Mouse (Mus musculus) kidney, embryonic 14.5 days (tissue): ENCODE measurements at regions not wholly inside any gene's neighbourhood (a gene's known extent, or its start where the extent isn't known, plus 50 kb on each side); places are given as distances from the start of the nearest gene placed in this dataset.

Experiments
- ATAC-seq: fragments of 200-750 bp; cut with Nextera tagmentation; 2 replicates; pipeline ENCODE4 v1.8.0; 2017; ENCODE audit warnings: moderate number of reproducible peaks, mild to moderate bottlenecking, moderate TSS enrichment, moderate library complexity; ENCODE audit not compliant: low FRiP score, low TSS enrichment
- H3K27ac ChIP-seq: fragments of 300-500 bp; sonication (generic); 2 replicates; pipeline ENCODE4 v1.5.1; 2014; ENCODE audit warnings: low read depth, mild to moderate bottlenecking, low read length, moderate library complexity, mixed read lengths
- H3K27me3 ChIP-seq: fragments of 300-500 bp; sonication (generic); 2 replicates; pipeline ENCODE4 v1.6.1; 2014; ENCODE audit warnings: mild to moderate bottlenecking, low read length; ENCODE audit not compliant: control insufficient read depth, insufficient read depth
- H3K36me3 ChIP-seq: fragments of 300-500 bp; sonication (generic); 2 replicates; pipeline ENCODE4 v1.6.1; 2014; ENCODE audit warnings: low read length, mixed read lengths; ENCODE audit not compliant: control insufficient read depth, insufficient read depth
- H3K4me1 ChIP-seq: fragments of 300-500 bp; sonication (generic); 2 replicates; pipeline ENCODE4 v1.6.1; 2014; ENCODE audit warnings: low read length, mixed read lengths; ENCODE audit not compliant: control insufficient read depth, insufficient read depth
- H3K4me2 ChIP-seq: fragments of 300-500 bp; sonication (generic); replicated peaks from 2 replicates; pipeline ENCODE4 v1.6.1; 2014; ENCODE audit warnings: low read depth, mild to moderate bottlenecking, low read length
- H3K4me3 ChIP-seq: fragments of 300-500 bp; sonication (generic); 2 replicates; pipeline ENCODE4 v1.5.1; 2014; ENCODE audit warnings: mild to moderate bottlenecking, low read length
- H3K9ac ChIP-seq: fragments of 300-500 bp; sonication (generic); 2 replicates; pipeline ENCODE4 v1.6.1; 2014; ENCODE audit warnings: low read depth, mild to moderate bottlenecking, low read length, moderate library complexity
- H3K9me3 ChIP-seq: fragments of 300-500 bp; sonication (generic); 2 replicates; pipeline ENCODE4 v1.6.1; 2016; ENCODE audit warnings: low read length; ENCODE audit not compliant: control insufficient read depth
- WGBS: fragments of 180-500 bp; shearing (Covaris S2); extraction: QIAGEN DNeasy Blood & Tissue Kit; methylation state at CpG from one replicate; pipeline ENCODE4 v1.1.7; 2014; 5-methylcytosine and 5-hydroxymethylcytosine counted together

GRCm38 (mm10) chr5:133940841-133941240 lies 158.7 kb upstream of the Castor2 start:
- ATAC-seq = no peak
- H3K9me3 ChIP-seq = no peaks in the 10 kb centered on the region
- no peaks in the 10 kb centered on the region for H3K4me1 ChIP-seq
- no peak overlapping the region for H3K4me2 ChIP-seq
- H3K27me3 ChIP-seq = no peaks in the 10 kb centered on the region
- H3K36me3 ChIP-seq = no peaks in the 10 kb centered on the region
- no peak overlapping the region for H3K27ac ChIP-seq
- 89% methylated on average over 3 of the region's 3 CpGs for WGBS
- H3K9ac ChIP-seq = no peak overlapping the region
- no peak overlapping the region for H3K4me3 ChIP-seq

- Histone ChIP-seq H3K9me3 (no peaks in the 10 kb centered on the region), H3K27me3 (no peaks in the 10 kb centered on the region), H3K9ac (no peak overlapping the region), H3K4me1 (no peaks in the 10 kb centered on the region), H3K36me3 (no peaks in the 10 kb centered on the region), H3K4me2 (no peak overlapping the region), H3K27ac (no peak overlapping the region), H3K4me3 (no peak overlapping the region)
- 81% methylated on average over 2 of the region's 2 CpGs for WGBS
- no peak for ATAC-seq
These were observed 159.5 kb upstream of the Castor2 start for GRCm38 (mm10) chr5:133940030-133940429.

- Histone ChIP-seq H3K4me2 (no peak overlapping the region), H3K4me1 (no peaks in the 10 kb centered on the region), H3K9ac (no peak overlapping the region), H3K4me3 (no peak overlapping the region), H3K36me3 (no peaks in the 10 kb centered on the region), H3K27me3 (no peaks in the 10 kb centered on the region), H3K9me3 (no peaks in the 10 kb centered on the region), H3K27ac (no peak overlapping the region)
- 81% methylated on average over 9 of the region's 9 CpGs for WGBS
- no peak for ATAC-seq
These were observed 161.3 kb upstream of the Castor2 start for GRCm38 (mm10) chr5:133937967-133938918.

GRCm38 (mm10) chr5:133935451-133935850 lies 164.1 kb upstream of the Castor2 start:
- no peaks in the 10 kb centered on the region for H3K36me3 ChIP-seq
- H3K9me3 ChIP-seq = no peaks in the 10 kb centered on the region
- no peaks in the 10 kb centered on the region for H3K4me1 ChIP-seq
- no peak overlapping the region for H3K27ac ChIP-seq
- ATAC-seq = no peak
- WGBS = 90% methylated on average over 6 of the region's 6 CpGs
- no peaks in the 10 kb centered on the region for H3K27me3 ChIP-seq
- H3K4me2 ChIP-seq = no peak overlapping the region
- no peak overlapping the region for H3K9ac ChIP-seq
- no peak overlapping the region for H3K4me3 ChIP-seq

- Histone ChIP-seq H3K9me3 (no peaks in the 10 kb centered on the region), H3K9ac (no peak overlapping the region), H3K27me3 (no peaks in the 10 kb centered on the region), H3K4me3 (no peak overlapping the region), H3K4me1 (no peaks in the 10 kb centered on the region), H3K4me2 (no peak overlapping the region), H3K36me3 (no peaks in the 10 kb centered on the region), H3K27ac (no peak overlapping the region)
- 81% methylated on average over 6 of the region's 6 CpGs for WGBS
- no peak for ATAC-seq
These were observed 164.5 kb upstream of the Castor2 start for GRCm38 (mm10) chr5:133935006-133935405.

- Histone ChIP-seq H3K27me3 (no peaks in the 10 kb centered on the region), H3K4me2 (no peak overlapping the region), H3K9me3 (no peaks in the 10 kb centered on the region), H3K27ac (no peak overlapping the region), H3K4me1 (no peaks in the 10 kb centered on the region), H3K4me3 (no peak overlapping the region), H3K9ac (no peak overlapping the region), H3K36me3 (no peaks in the 10 kb centered on the region)
- no peak for ATAC-seq
- 87% methylated on average over 5 of the region's 5 CpGs for WGBS
These were observed 169.4 kb upstream of the Castor2 start for GRCm38 (mm10) chr5:133930101-133930500.

- no peak for ATAC-seq
- H3K27me3 ChIP-seq = no peaks in the 10 kb centered on the region
- no peaks in the 10 kb centered on the region for H3K9me3 ChIP-seq
- H3K4me3 ChIP-seq = no peak overlapping the region
- H3K9ac ChIP-seq = no peak overlapping the region
- 83% methylated on average over 5 of the region's 5 CpGs for WGBS
- no peak overlapping the region for H3K4me2 ChIP-seq
- H3K36me3 ChIP-seq = no peaks in the 10 kb centered on the region
- no peak overlapping the region for H3K27ac ChIP-seq
- H3K4me1 ChIP-seq = no peaks in the 10 kb centered on the region
These were observed 172.5 kb upstream of the Castor2 start for GRCm38 (mm10) chr5:133927054-133927453.

GRCm38 (mm10) chr5:133925184-133925900 lies 174.2 kb upstream of the Castor2 start:
- no peak overlapping the region for H3K27ac ChIP-seq
- no peak overlapping the region for H3K4me3 ChIP-seq
- no peak for ATAC-seq
- 19% methylated on average over 5 of the region's 5 CpGs for WGBS
- H3K9ac ChIP-seq = no peak overlapping the region
- no peaks in the 10 kb centered on the region for H3K27me3 ChIP-seq
- H3K4me1 ChIP-seq = no peaks in the 10 kb centered on the region
- H3K9me3 ChIP-seq = no peaks in the 10 kb centered on the region
- H3K4me2 ChIP-seq = no peak overlapping the region
- no peaks in the 10 kb centered on the region for H3K36me3 ChIP-seq

GRCm38 (mm10) chr5:133922181-133922580 lies 177.3 kb upstream of the Castor2 start:
- no peak overlapping the region for H3K9ac ChIP-seq
- H3K4me2 ChIP-seq = no peak overlapping the region
- H3K27me3 ChIP-seq = no peaks in the 10 kb centered on the region
- no peak overlapping the region for H3K27ac ChIP-seq
- WGBS = 91% methylated on average over 1 of the region's 1 CpGs
- no peaks in the 10 kb centered on the region for H3K4me1 ChIP-seq
- ATAC-seq = no peak
- no peak overlapping the region for H3K4me3 ChIP-seq
- H3K36me3 ChIP-seq = no peaks in the 10 kb centered on the region
- no peaks in the 10 kb centered on the region for H3K9me3 ChIP-seq
